30 mouse cellular contexts compared by ENCODE assay signal in the genomic region with DNA sequence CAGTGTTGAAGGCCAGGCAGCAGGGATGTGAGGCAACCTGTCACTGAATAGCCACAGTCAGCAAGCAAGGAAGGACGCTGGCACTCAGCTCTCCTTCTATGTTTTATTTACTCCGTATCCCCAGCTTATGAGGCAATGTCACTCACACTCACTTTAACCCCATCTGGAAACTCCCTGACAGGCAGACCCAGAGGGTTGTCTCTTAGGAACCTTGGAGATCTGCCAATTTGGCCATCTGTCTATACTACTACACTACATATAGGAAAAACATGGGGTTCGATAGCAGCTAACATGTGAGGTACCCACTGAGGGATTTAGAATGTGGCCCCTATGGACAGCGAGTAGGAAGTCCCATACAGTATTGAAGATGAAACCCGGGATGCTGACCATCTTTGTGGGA. TPM values are rescaled to one million over a fixed set of nuclear protein-coding genes. Genes with fewer than 3 reads are reported as not detected.
A peak's percentile ranks its signal among the peaks of the same experiment; 100 is the strongest.
DNase-seq lines count a peak whose midpoint lies in the region; ATAC-seq and TF ChIP-seq lines count a peak whose summit lies in the region.
"Had no signal": no experiment of that assay in that cellular context is flagged by ENCODE, and none has a peak within 500 bp of the region (broad histone marks: within the 10 kb centered on the region; RNA-seq: fewer than 3 reads in every experiment).

No protein-coding gene starts in this region.

- no peak for TF ChIP-seq CTCF in hindbrain, postnatal 0 days (IDR thresholded peaks at IDR 0.05; ENCODE audit: low read depth)
- no peak for TF ChIP-seq CTCF in midbrain, postnatal 0 days (IDR thresholded peaks at IDR 0.05)

- H3K9ac ChIP-seq in hindbrain, postnatal 0 days (replicated peaks; ENCODE audit: low read length): no peak overlapping the region
- no peak overlapping the region for H3K9ac ChIP-seq in hindbrain, embryonic 12.5 days
- no peak overlapping the region for H3K9ac ChIP-seq in midbrain, postnatal 0 days (replicated peaks; ENCODE audit: low read length, poor library complexity, severe bottlenecking)
- H3K9ac ChIP-seq in midbrain, embryonic 16.5 days (ENCODE audit: low read depth, low read length): no peak overlapping the region
- H3K9ac ChIP-seq: embryonic facial prominence, embryonic 15.5 days; forebrain, embryonic 15.5 days; heart, embryonic 13.5 days; hindbrain, embryonic 15.5 days; intestine, embryonic 15.5 days had no signal

- no peaks in the 10 kb centered on the region for H3K9me3 ChIP-seq in hindbrain, postnatal 0 days (ENCODE audit: low read length)
- H3K9me3 ChIP-seq in hindbrain, embryonic 12.5 days (replicated peaks): no peaks in the 10 kb centered on the region
- no peaks in the 10 kb centered on the region for H3K9me3 ChIP-seq in midbrain, postnatal 0 days (ENCODE audit: low read length)
- no peaks in the 10 kb centered on the region for H3K9me3 ChIP-seq in midbrain, embryonic 16.5 days (replicated peaks; ENCODE audit: control insufficient read depth, low read length, poor library complexity, severe bottlenecking)
- H3K9me3 ChIP-seq: embryonic facial prominence, embryonic 15.5 days; forebrain, embryonic 15.5 days; heart, embryonic 10.5 days; heart, embryonic 13.5 days; hindbrain, embryonic 15.5 days; intestine, embryonic 15.5 days had no signal

- H3K27ac ChIP-seq in hindbrain, postnatal 0 days: no peak overlapping the region
- H3K27ac ChIP-seq in hindbrain, embryonic 12.5 days: no peak overlapping the region
- H3K27ac ChIP-seq in midbrain, postnatal 0 days (ENCODE audit: low read depth, low read length): no peak overlapping the region
- no peak overlapping the region for H3K27ac ChIP-seq in midbrain, embryonic 16.5 days (ENCODE audit: low read length)
- H3K27ac ChIP-seq: embryonic facial prominence, embryonic 15.5 days; forebrain, embryonic 15.5 days; heart, adult 2 months; heart, embryonic 10.5 days; heart, embryonic 13.5 days; hindbrain, embryonic 15.5 days; intestine, embryonic 15.5 days had no signal

- no peaks in the 10 kb centered on the region for H3K4me1 ChIP-seq in hindbrain, postnatal 0 days (ENCODE audit: insufficient read depth, low read length)
- no peaks in the 10 kb centered on the region for H3K4me1 ChIP-seq in hindbrain, embryonic 12.5 days
- H3K4me1 ChIP-seq in midbrain, postnatal 0 days (ENCODE audit: insufficient read depth, low read length): no peaks in the 10 kb centered on the region
- H3K4me1 ChIP-seq in midbrain, embryonic 16.5 days (ENCODE audit: control insufficient read depth, insufficient read depth, low read length): no peaks in the 10 kb centered on the region
- H3K4me1 ChIP-seq: embryonic facial prominence, embryonic 15.5 days; heart, embryonic 10.5 days; heart, embryonic 13.5 days; hindbrain, embryonic 15.5 days; intestine, embryonic 15.5 days had no signal

- H3K27me3 ChIP-seq in hindbrain, postnatal 0 days (ENCODE audit: insufficient read depth, low read length): no peaks in the 10 kb centered on the region
- H3K27me3 ChIP-seq in hindbrain, embryonic 12.5 days: no peaks in the 10 kb centered on the region
- H3K27me3 ChIP-seq in midbrain, postnatal 0 days (ENCODE audit: insufficient read depth, low read length): no peaks in the 10 kb centered on the region
- H3K27me3 ChIP-seq in midbrain, embryonic 16.5 days (ENCODE audit: control insufficient read depth, insufficient read depth, low read depth, low read length): no peaks in the 10 kb centered on the region
- H3K27me3 ChIP-seq: embryonic facial prominence, embryonic 15.5 days; forebrain, embryonic 15.5 days; heart, embryonic 13.5 days; hindbrain, embryonic 15.5 days; intestine, embryonic 15.5 days had no signal

- H3K4me2 ChIP-seq in hindbrain, postnatal 0 days (ENCODE audit: low read depth, low read length): no peak overlapping the region
- H3K4me2 ChIP-seq in hindbrain, embryonic 12.5 days (replicated peaks): no peak overlapping the region
- H3K4me2 ChIP-seq in midbrain, postnatal 0 days (ENCODE audit: low read depth, low read length, poor library complexity, severe bottlenecking): no peak overlapping the region
- H3K4me2 ChIP-seq in midbrain, embryonic 16.5 days (ENCODE audit: low read length): no peak overlapping the region
- H3K4me2 ChIP-seq: embryonic facial prominence, embryonic 15.5 days; forebrain, embryonic 15.5 days; heart, embryonic 13.5 days; hindbrain, embryonic 15.5 days; intestine, embryonic 15.5 days had no signal

- WGBS in hindbrain, postnatal 0 days: 68% methylated on average over 5 of the region's 5 CpGs
- 87% methylated on average over 5 of the region's 5 CpGs for WGBS in hindbrain, embryonic 12.5 days
- 77% methylated on average over 5 of the region's 5 CpGs for WGBS in midbrain, postnatal 0 days
- 81% methylated on average over 5 of the region's 5 CpGs for WGBS in midbrain, embryonic 16.5 days

- no peaks in the 10 kb centered on the region for H3K36me3 ChIP-seq in hindbrain, postnatal 0 days (ENCODE audit: insufficient read depth, low read length)
- no peaks in the 10 kb centered on the region for H3K36me3 ChIP-seq in hindbrain, embryonic 12.5 days
- H3K36me3 ChIP-seq in midbrain, postnatal 0 days (ENCODE audit: insufficient read depth, low read length): no peaks in the 10 kb centered on the region
- no peaks in the 10 kb centered on the region for H3K36me3 ChIP-seq in midbrain, embryonic 16.5 days (ENCODE audit: control insufficient read depth, insufficient read depth, low read length)
- H3K36me3 ChIP-seq: embryonic facial prominence, embryonic 15.5 days; forebrain, embryonic 15.5 days; heart, embryonic 10.5 days; heart, embryonic 13.5 days; hindbrain, embryonic 15.5 days; intestine, embryonic 15.5 days had no signal

- no peak overlapping the region for H3K4me3 ChIP-seq in hindbrain, postnatal 0 days (ENCODE audit: low read length)
- no peak overlapping the region for H3K4me3 ChIP-seq in hindbrain, embryonic 12.5 days
- H3K4me3 ChIP-seq in midbrain, postnatal 0 days (ENCODE audit: low read depth, low read length): no peak overlapping the region
- no peak overlapping the region for H3K4me3 ChIP-seq in midbrain, embryonic 16.5 days (ENCODE audit: low read depth, low read length)
- H3K4me3 ChIP-seq: embryonic facial prominence, embryonic 15.5 days; forebrain, embryonic 15.5 days; heart, adult 2 months; heart, embryonic 10.5 days; heart, embryonic 13.5 days; hindbrain, embryonic 15.5 days; intestine, embryonic 15.5 days had no signal

- peak; percentile 1 to 9 for DNase-seq in cerebellum, postnatal 10 days
- DNase-seq in cerebellum, postnatal 4 days (ENCODE audit: low spot score in 2 of 2): no peak
- peak; percentile 39 for DNase-seq in hindbrain, postnatal 0 days (ENCODE audit: low spot score)
- peak; percentile 32 for DNase-seq in midbrain, postnatal 0 days (ENCODE audit: low spot score)
- DNase-seq: adrenal gland, adult 8-10 months; adrenal gland, postnatal 25 days; cerebellum, adult 18-20 months; cerebellum, adult 9-10 months; cerebellum, postnatal 25 days; embryo, embryonic 11 days; gastrocnemius, postnatal 10 days; gastrocnemius, postnatal 36 days; heart, adult 2 months; heart, postnatal 14 days; heart, postnatal 4 days had no signal

- no peak for ATAC-seq in hindbrain, postnatal 0 days
- no peak for ATAC-seq in hindbrain, embryonic 12.5 days (ENCODE audit: low FRiP score)
- no peak for ATAC-seq in midbrain, postnatal 0 days (ENCODE audit: low FRiP score)
- no peak for ATAC-seq in midbrain, embryonic 16.5 days
- ATAC-seq: activated CD4-positive, CD25-positive, alpha-beta regulatory T cell, adult 4 months; forebrain, embryonic 15.5 days; intestine, embryonic 15.5 days had no signal

RNA-seq across cellular contexts. Expression of a gene that starts 12.7 kb away (rescaled TPM):
- not detected in 2 replicates for total RNA-seq in hindbrain, postnatal 0 days (2014; rRNA removed)
- 0.08 and 0.13 TPM in 2 replicates for polyA plus RNA-seq in hindbrain, postnatal 0 days (2015; fragmentation: Nextera tagmentation; extraction: Ambion mirVana)
- polyA plus RNA-seq in hindbrain, embryonic 12.5 days (2016; fragmentation: Nextera tagmentation; extraction: Ambion mirVana): not detected in 2 replicates
- 0.05 TPM in 1 of 2 replicates, not detected in the other for total RNA-seq in midbrain, postnatal 0 days (2014; rRNA removed)
- polyA plus RNA-seq in midbrain, postnatal 0 days (2015; fragmentation: Nextera tagmentation; extraction: Ambion mirVana): 0.10 TPM in 2 replicates
- polyA plus RNA-seq in midbrain, embryonic 16.5 days (2015; fragmentation: Nextera tagmentation; extraction: Ambion mirVana): not detected in 2 replicates
- total RNA-seq: adrenal gland, postnatal 25 days; ES-E14; granulocyte monocyte progenitor cell, adult 5-6 weeks; heart, postnatal 14 days; heart, postnatal 4 days had no signal
- polyA plus RNA-seq: embryonic facial prominence, embryonic 11.5 days; forebrain, embryonic 11.5 days; forebrain, embryonic 15.5 days; heart, embryonic 10.5 days; heart, embryonic 13.5 days; heart, embryonic 16.5 days; hindbrain, embryonic 11.5 days; intestine, embryonic 15.5 days had no signal

Comparison
In these comparisons a context has a peak if more than half of its experiments do, and no peak if none do; other contexts are left out.
1. DNase-seq: peak in cerebellum, postnatal 10 days (2 of 2), hindbrain, postnatal 0 days (single experiment) and midbrain, postnatal 0 days (single experiment); none in cerebellum, postnatal 4 days (0 of 2).